In genomic region chr15:61308936-61309335, GRCm38 (mm10) we compare ENCODE assay signal across 9 mouse cellular contexts.
DNase-seq lines count a peak whose midpoint lies in the region; ATAC-seq lines count a peak whose summit lies in the region.
"Had no signal": no experiment of that assay in that cellular context is flagged by ENCODE, and none has a peak within 500 bp of the region (broad histone marks: within the 10 kb centered on the region; RNA-seq: fewer than 3 reads in every experiment).

No protein-coding gene starts in this region.

- no peak for ATAC-seq in CD4-positive, CD25-positive, alpha-beta regulatory T cell, adult 4 months
- ATAC-seq: forebrain, embryonic 14.5 days had no signal

- DNase-seq in urinary bladder, postnatal 14 days (ENCODE audit: low spot score), result peak; percentile 10
- no peak for DNase-seq in urinary bladder, postnatal 4 days (ENCODE audit: low spot score in 2 of 2)
- peak; percentile 97 for DNase-seq in fat pad, adult 2 months (ENCODE audit: extremely low read depth, low read depth, low spot score)
- DNase-seq in kidney, postnatal 14 days, result peak; percentile 14
- no peak for DNase-seq in cerebellum, adult 9-11 months
- DNase-seq in cerebellum, adult 9-10 months, result no peak
- DNase-seq: right cerebral cortex, postnatal 25 days had no signal

Comparison
In these comparisons a context has a peak if more than half of its experiments do, and no peak if none do; other contexts are left out.
1. DNase-seq: peak in urinary bladder, postnatal 14 days (single experiment), fat pad, adult 2 months (single experiment) and kidney, postnatal 14 days (single experiment); none in urinary bladder, postnatal 4 days (0 of 2), cerebellum, adult 9-11 months (single experiment) and cerebellum, adult 9-10 months (single experiment).